Mouse (Mus musculus): ENCODE measurements around the gene Dusp8. TPM values are rescaled to one million over a fixed set of nuclear protein-coding genes. Genes with fewer than 3 reads are reported as not detected.

Dusp8 gene
- polyA plus RNA-seq, 1 experiment from 2014 or later: 6.4 TPM

DNA sequence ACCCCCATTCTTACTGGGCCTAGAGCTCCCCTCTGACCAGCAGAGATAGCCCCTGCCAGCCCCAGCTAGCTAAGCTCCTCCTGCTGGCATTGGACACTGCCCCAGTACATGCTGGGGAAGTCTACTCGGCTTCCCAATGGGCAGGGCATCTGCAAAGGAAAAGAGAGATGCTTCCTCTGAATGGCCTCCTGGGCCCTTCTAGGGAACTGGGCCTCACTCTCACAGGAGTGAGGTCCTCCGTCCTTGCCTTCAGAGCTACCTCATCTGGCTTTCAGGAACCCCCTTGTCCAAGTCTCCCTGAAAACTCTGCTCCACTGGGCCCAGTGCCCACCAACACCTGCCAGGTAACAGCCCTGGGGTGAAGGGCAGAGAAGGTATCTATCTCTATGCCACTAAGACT is 14.8 kb downstream of the Dusp8 start:
- no peak for ATAC-seq (ENCODE audit: insufficient read depth, low FRiP score)
- peaks cover 28% of the 10 kb centered on the region for H3K27me3 ChIP-seq (ENCODE audit: control insufficient read depth, insufficient read depth, low read length)

GRCm38 (mm10) chr7:142079365-142079764 is 16.3 kb downstream of the Dusp8 start:
- H3K4me1 ChIP-seq (ENCODE audit: control insufficient read depth, insufficient read depth, low read length): peaks cover 3% of the 10 kb centered on the region; the same call in 1 of the 2 replicates
- H3K4me3 ChIP-seq (replicated peaks; ENCODE audit: low read length): no peak overlapping the region
- no peak overlapping the region for H3K9ac ChIP-seq (ENCODE audit: low read length)
- no peak for ATAC-seq (ENCODE audit: insufficient read depth, low FRiP score)
- WGBS: 54% methylated on average over 5 of the region's 5 CpGs
- H3K36me3 ChIP-seq (ENCODE audit: control insufficient read depth, insufficient read depth, low read length): no peaks in the 10 kb centered on the region
- no peak overlapping the region for H3K4me2 ChIP-seq (ENCODE audit: low read depth, low read length)
- H3K27ac ChIP-seq (ENCODE audit: low read length): no peak overlapping the region
- peaks cover 32% of the 10 kb centered on the region for H3K27me3 ChIP-seq (ENCODE audit: control insufficient read depth, insufficient read depth, low read length)
- H3K9me3 ChIP-seq (replicated peaks; ENCODE audit: control insufficient read depth, low read length): no peaks in the 10 kb centered on the region

More for the DNA sequence above, 14.8 kb downstream of the Dusp8 start:
- peaks cover 8% of the 10 kb centered on the region; the same call in 1 of the 2 replicates for H3K4me1 ChIP-seq (ENCODE audit: control insufficient read depth, insufficient read depth, low read length)
- no peak overlapping the region for H3K9ac ChIP-seq (ENCODE audit: low read length)
- H3K9me3 ChIP-seq (replicated peaks; ENCODE audit: control insufficient read depth, low read length): no peaks in the 10 kb centered on the region
- no peak overlapping the region for H3K4me2 ChIP-seq (ENCODE audit: low read depth, low read length)
- no peak overlapping the region for H3K4me3 ChIP-seq (replicated peaks; ENCODE audit: low read length)
- 53% methylated on average over 2 of the region's 2 CpGs for WGBS
- no peaks in the 10 kb centered on the region for H3K36me3 ChIP-seq (ENCODE audit: control insufficient read depth, insufficient read depth, low read length)
- H3K27ac ChIP-seq (ENCODE audit: low read length): no peak overlapping the region

DNA sequence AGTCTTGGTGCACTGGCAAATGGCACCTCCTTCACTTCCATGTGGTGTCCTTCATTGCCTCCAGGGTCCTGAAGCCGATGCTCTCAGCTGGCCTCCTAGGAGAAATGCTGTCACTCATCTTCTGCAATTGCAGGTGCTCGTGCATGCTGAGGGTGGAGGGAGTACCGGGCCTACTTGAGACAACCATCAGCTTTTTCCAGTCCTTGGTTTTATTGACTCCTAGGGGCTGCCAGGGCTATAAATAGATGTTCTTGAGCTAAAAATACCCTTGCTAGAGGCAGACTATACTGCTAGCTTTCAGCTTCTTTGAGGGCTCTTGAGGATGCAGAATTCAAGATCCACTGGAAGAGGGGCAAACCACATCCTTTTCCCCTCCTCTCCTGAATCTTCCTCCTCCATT is 18.5 kb downstream of the Dusp8 start:
- H3K4me3 ChIP-seq (replicated peaks; ENCODE audit: low read length): no peak overlapping the region
- no peak overlapping the region for H3K9ac ChIP-seq (ENCODE audit: low read length)
- no peaks in the 10 kb centered on the region for H3K9me3 ChIP-seq (replicated peaks; ENCODE audit: control insufficient read depth, low read length)
- H3K4me2 ChIP-seq (ENCODE audit: low read depth, low read length): no peak overlapping the region
- ATAC-seq (ENCODE audit: insufficient read depth, low FRiP score): no peak
- no peaks in the 10 kb centered on the region for H3K36me3 ChIP-seq (ENCODE audit: control insufficient read depth, insufficient read depth, low read length)
- H3K27me3 ChIP-seq (ENCODE audit: control insufficient read depth, insufficient read depth, low read length): peaks cover 22% of the 10 kb centered on the region
- H3K4me1 ChIP-seq (ENCODE audit: control insufficient read depth, insufficient read depth, low read length): no peaks in the 10 kb centered on the region
- 55% methylated on average over 3 of the region's 3 CpGs for WGBS
- H3K27ac ChIP-seq (ENCODE audit: low read length): no peak overlapping the region

DNA sequence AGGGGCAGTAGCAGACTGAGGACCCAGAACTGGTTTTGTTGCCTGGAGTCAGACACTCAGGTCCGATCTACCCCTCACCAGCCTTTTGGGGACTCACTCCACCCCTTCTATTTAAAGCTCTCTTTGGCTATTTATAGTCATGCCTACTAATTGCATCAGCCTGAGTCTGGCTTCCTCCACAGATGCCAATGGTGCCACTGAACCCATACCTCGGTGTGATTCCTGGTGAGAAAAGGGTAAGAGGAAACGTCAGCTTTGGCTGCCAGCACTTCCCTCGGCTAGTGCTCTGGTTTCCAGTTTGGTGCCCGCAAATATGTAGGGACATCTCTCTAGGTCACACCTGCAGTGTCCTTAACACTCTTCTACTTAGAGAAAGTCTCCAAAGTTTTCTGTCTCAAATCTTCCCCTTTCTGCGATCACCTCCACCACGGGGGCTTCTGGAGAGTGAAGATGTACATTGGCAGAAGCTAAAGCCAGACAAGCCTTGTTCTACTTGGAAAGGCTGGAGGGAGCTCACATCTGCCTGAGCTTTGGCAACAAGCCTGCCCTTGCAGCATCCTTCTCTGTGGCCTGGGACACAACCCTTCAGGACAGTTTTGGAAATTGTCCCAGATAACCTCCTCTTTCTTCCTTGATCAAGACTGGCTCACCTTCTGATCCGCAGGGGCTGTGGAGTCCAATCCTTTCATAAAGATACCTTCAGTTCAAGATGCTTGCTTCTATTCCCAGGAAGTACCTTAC is 21.3 kb downstream of the Dusp8 start:
- Histone ChIP-seq H3K4me1 (ENCODE audit: control insufficient read depth, insufficient read depth, low read length) (no peaks in the 10 kb centered on the region), H3K27ac (ENCODE audit: low read length) (no peak overlapping the region), H3K4me3 (replicated peaks; ENCODE audit: low read length) (no peak overlapping the region), H3K36me3 (ENCODE audit: control insufficient read depth, insufficient read depth, low read length) (no peaks in the 10 kb centered on the region), H3K4me2 (ENCODE audit: low read depth, low read length) (no peak overlapping the region), H3K27me3 (ENCODE audit: control insufficient read depth, insufficient read depth, low read length) (0 out of 2 replicates have a peak, but pooled peaks cover 7% of the 10 kb centered on the region), H3K9me3 (replicated peaks; ENCODE audit: control insufficient read depth, low read length) (no peaks in the 10 kb centered on the region), H3K9ac (ENCODE audit: low read length) (no peak overlapping the region)
- ATAC-seq (ENCODE audit: insufficient read depth, low FRiP score): no peak
- 69% methylated on average over 8 of the region's 8 CpGs for WGBS

GRCm38 (mm10) chr7:142071717-142072116 is 23.9 kb downstream of the Dusp8 start:
- Histone ChIP-seq H3K4me2 (ENCODE audit: low read depth, low read length) (no peak overlapping the region), H3K27me3 (ENCODE audit: control insufficient read depth, insufficient read depth, low read length) (0 out of 2 replicates have a peak, but pooled peaks cover 7% of the 10 kb centered on the region), H3K9me3 (replicated peaks; ENCODE audit: control insufficient read depth, low read length) (no peaks in the 10 kb centered on the region), H3K9ac (ENCODE audit: low read length) (no peak overlapping the region), H3K4me3 (replicated peaks; ENCODE audit: low read length) (no peak overlapping the region), H3K4me1 (ENCODE audit: control insufficient read depth, insufficient read depth, low read length) (no peaks in the 10 kb centered on the region), H3K36me3 (ENCODE audit: control insufficient read depth, insufficient read depth, low read length) (no peaks in the 10 kb centered on the region), H3K27ac (ENCODE audit: low read length) (no peak overlapping the region)
- ATAC-seq (ENCODE audit: insufficient read depth, low FRiP score): no peak

DNA sequence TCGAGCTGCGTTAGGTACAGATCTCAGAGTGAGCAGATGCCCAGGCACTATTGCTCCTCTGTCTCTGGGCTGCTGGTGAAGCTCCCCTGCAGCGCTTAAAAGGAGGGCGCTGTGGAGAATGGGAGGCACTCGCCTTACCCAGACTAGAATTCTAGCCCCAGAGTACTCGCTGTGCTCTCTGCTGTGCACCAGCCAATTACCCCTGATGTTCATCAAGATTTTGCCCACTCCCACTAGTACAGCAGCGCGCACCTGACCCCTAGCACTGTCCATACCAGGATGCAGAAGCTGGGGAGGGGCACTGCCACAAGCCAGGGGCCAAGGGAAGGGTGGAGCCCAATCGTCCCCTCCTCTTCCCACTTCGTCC is 24.4 kb downstream of the Dusp8 start:
- H3K4me2 ChIP-seq (ENCODE audit: low read depth, low read length): no peak overlapping the region
- 0 out of 2 replicates have a peak, but pooled peaks cover 7% of the 10 kb centered on the region for H3K27me3 ChIP-seq (ENCODE audit: control insufficient read depth, insufficient read depth, low read length)
- no peak overlapping the region for H3K9ac ChIP-seq (ENCODE audit: low read length)
- 12% methylated on average over 10 of the region's 10 CpGs for WGBS
- ATAC-seq (ENCODE audit: insufficient read depth, low FRiP score): no peak
- no peak overlapping the region for H3K27ac ChIP-seq (ENCODE audit: low read length)
- H3K9me3 ChIP-seq (replicated peaks; ENCODE audit: control insufficient read depth, low read length): no peaks in the 10 kb centered on the region
- no peak overlapping the region; the same call in 1 of the 2 replicates for H3K4me3 ChIP-seq (replicated peaks; ENCODE audit: low read length)
- H3K4me1 ChIP-seq (ENCODE audit: control insufficient read depth, insufficient read depth, low read length): no peaks in the 10 kb centered on the region
- no peaks in the 10 kb centered on the region for H3K36me3 ChIP-seq (ENCODE audit: control insufficient read depth, insufficient read depth, low read length)

GRCm38 (mm10) chr7:142070458-142071211 is 25.0 kb downstream of the Dusp8 start:
- Histone ChIP-seq H3K27ac (ENCODE audit: low read length) (no peak overlapping the region), H3K4me2 (ENCODE audit: low read depth, low read length) (no peak overlapping the region), H3K4me1 (ENCODE audit: control insufficient read depth, insufficient read depth, low read length) (no peaks in the 10 kb centered on the region), H3K9ac (ENCODE audit: low read length) (no peak overlapping the region), H3K9me3 (replicated peaks; ENCODE audit: control insufficient read depth, low read length) (no peaks in the 10 kb centered on the region), H3K27me3 (ENCODE audit: control insufficient read depth, insufficient read depth, low read length) (0 out of 2 replicates have a peak, but pooled peaks cover 7% of the 10 kb centered on the region), H3K36me3 (ENCODE audit: control insufficient read depth, insufficient read depth, low read length) (no peaks in the 10 kb centered on the region), H3K4me3 (replicated peaks; ENCODE audit: low read length) (no peak overlapping the region; the same call in 1 of the 2 replicates)
- WGBS: 12% methylated on average over 13 of the region's 13 CpGs
- ATAC-seq (ENCODE audit: insufficient read depth, low FRiP score): peak; percentile 82

DNA sequence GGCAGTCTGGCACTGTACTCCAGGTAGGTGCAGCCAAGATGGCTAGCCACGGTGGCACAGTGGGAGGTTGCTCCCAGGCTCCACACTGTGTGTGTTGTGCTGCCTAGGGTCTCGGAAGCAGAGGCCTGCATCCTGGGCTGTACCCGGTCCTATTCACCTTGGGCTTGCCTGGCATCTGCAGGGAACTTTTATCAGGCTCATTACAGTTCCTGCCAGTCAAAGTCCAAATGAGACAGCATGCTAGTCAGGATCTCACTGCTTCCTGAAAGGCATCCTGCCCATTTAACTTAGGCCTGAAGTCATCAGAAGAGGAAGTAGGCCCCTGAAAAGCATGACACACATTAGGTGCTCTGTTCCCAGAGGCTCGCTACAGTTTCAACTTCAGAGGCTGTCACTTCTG is 27.2 kb downstream of the Dusp8 start:
- Histone ChIP-seq H3K4me1 (ENCODE audit: control insufficient read depth, insufficient read depth, low read length) (no peaks in the 10 kb centered on the region), H3K27me3 (ENCODE audit: control insufficient read depth, insufficient read depth, low read length) (no peaks in the 10 kb centered on the region), H3K27ac (ENCODE audit: low read length) (no peak overlapping the region), H3K9ac (ENCODE audit: low read length) (no peak overlapping the region), H3K9me3 (replicated peaks; ENCODE audit: control insufficient read depth, low read length) (no peaks in the 10 kb centered on the region), H3K36me3 (ENCODE audit: control insufficient read depth, insufficient read depth, low read length) (no peaks in the 10 kb centered on the region), H3K4me2 (ENCODE audit: low read depth, low read length) (no peak overlapping the region), H3K4me3 (replicated peaks; ENCODE audit: low read length) (no peak overlapping the region)
- no peak for ATAC-seq (ENCODE audit: insufficient read depth, low FRiP score)
- WGBS: 56% methylated on average over 4 of the region's 4 CpGs

GRCm38 (mm10) chr7:142060931-142061565 is 34.6 kb downstream of the Dusp8 start, which contains the start of gene Mob2:
Gene Mob2 (minus strand): TSS chr7:142061065.
- H3K4me1 ChIP-seq (ENCODE audit: control insufficient read depth, insufficient read depth, low read length): peaks cover 22% of the 10 kb centered on the region
- no peaks in the 10 kb centered on the region for H3K36me3 ChIP-seq (ENCODE audit: control insufficient read depth, insufficient read depth, low read length)
- peak; percentile 92 for ATAC-seq (ENCODE audit: insufficient read depth, low FRiP score)
- H3K27ac ChIP-seq (ENCODE audit: low read length): peak within 1 kb of the TSS; percentile 76
- H3K9me3 ChIP-seq (replicated peaks; ENCODE audit: control insufficient read depth, low read length): no peaks in the 10 kb centered on the region
- H3K9ac ChIP-seq (ENCODE audit: low read length): peak within 1 kb of the TSS; percentile 94
- peak within 1 kb of the TSS; percentile 83 for H3K4me3 ChIP-seq (replicated peaks; ENCODE audit: low read length)
- under 1% methylated on average over 49 of the region's 49 CpGs for WGBS
- peak within 1 kb of the TSS; percentile 93 for H3K4me2 ChIP-seq (ENCODE audit: low read depth, low read length)
- no peaks in the 10 kb centered on the region for H3K27me3 ChIP-seq (ENCODE audit: control insufficient read depth, insufficient read depth, low read length)
